Mouse (Mus musculus) left cerebral cortex, postnatal 4 days (tissue): Measurements from ENCODE around the gene 1700084M14Rik. TPM values are rescaled to one million over a fixed set of nuclear protein-coding genes. Genes with fewer than 3 reads are reported as not detected.
"Not testable (repeated sequence)": the region's sequence is repeated elsewhere in the genome, so short reads cannot be mapped to it uniquely, and the experiment has no call there.

Experiments used
- DNase-seq: peaks from one replicate; pipeline ENCODE4 v3.0.0-alpha.2; 2022
- intact Hi-C: fragments of 180-260 bp; cut with DNase I; formaldehyde crosslinking; loops from one replicate; pipeline ENCODE4 v1.15.1; 2025
- total RNA-seq, 2 experiments: library from RNA; stranded (reverse); gene quantifications; 2 replicates each; pipeline ENCODE4 v1.2.3; 2021

1700084M14Rik gene
- not detected for total RNA-seq

DNA sequence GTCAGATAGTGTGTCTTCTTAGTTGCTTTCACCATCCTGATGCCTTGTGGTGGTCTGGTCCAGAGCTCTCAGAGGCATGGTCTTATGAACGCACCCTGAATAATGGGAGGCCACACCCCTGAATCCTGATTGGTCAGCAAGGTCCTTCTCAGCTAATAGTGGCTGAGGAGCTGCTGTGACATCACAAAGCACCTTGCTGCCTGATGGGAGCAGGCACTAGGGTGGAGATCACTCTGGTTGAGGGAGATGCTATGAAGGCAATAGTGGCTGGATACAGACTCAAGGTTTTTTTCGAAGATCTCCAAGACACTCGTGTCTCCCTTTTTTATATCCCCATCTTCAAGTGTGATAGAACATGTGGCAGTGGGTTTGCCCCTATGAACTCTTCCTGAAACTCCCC is at the start of gene 1700084M14Rik:
Gene 1700084M14Rik (minus strand): TSS at position 101 of the 400 bp plus-strand sequence.
- DNase-seq, intact Hi-C loops: not testable (repeated sequence)

Other genes with a start within 250 kb of the 1700084M14Rik start
- not detected for gene Mageb2, start 244.2 kb downstream of the 1700084M14Rik start, total RNA-seq
- gene Gm5072, start 183.4 kb downstream of the 1700084M14Rik start, total RNA-seq: not detected
- gene Gm8914, start 95.8 kb downstream of the 1700084M14Rik start, total RNA-seq: not detected
- not detected for gene Gm14781, start 56.3 kb upstream of the 1700084M14Rik start, total RNA-seq
- not detected for gene Mageb5, start 207.1 kb upstream of the 1700084M14Rik start, total RNA-seq